Mouse (Mus musculus): ENCODE results near the gene Aebp1.

- no peak for TF ChIP-seq CTCF (IDR thresholded peaks at IDR 0.05; ENCODE audit: borderline replicate concordance, insufficient read depth, low read depth, low read length)
- TF ChIP-seq POLR2A (IDR thresholded peaks at IDR 0.05; ENCODE audit: borderline replicate concordance, insufficient read depth, low read length): no peak
Observed at GRCm38 (mm10) chr11:5903844-5904243, 42.1 kb downstream of the Aebp1 start.

Measured in cerebellum, adult 2 months (tissue).